Mouse (Mus musculus): Measurements from ENCODE around the gene Sf3a2. TPM values are rescaled to one million over a fixed set of nuclear protein-coding genes. Genes with fewer than 3 reads are reported as not detected.

The Sf3a2 gene
- polyA plus RNA-seq, 1 experiment from 2014 or later: 63.3 TPM

- no peak for ATAC-seq (ENCODE audit: low read depth)
- no peaks in the 10 kb centered on the region for H3K27me3 ChIP-seq (ENCODE audit: control insufficient read depth, insufficient read depth, low read length)
- no peaks in the 10 kb centered on the region for H3K36me3 ChIP-seq (ENCODE audit: control insufficient read depth, insufficient read depth, low read length)
- H3K4me3 ChIP-seq (ENCODE audit: low read depth, low read length): no peak overlapping the region
- H3K27ac ChIP-seq (ENCODE audit: low read depth, low read length): no peak overlapping the region
- no peak overlapping the region for H3K9ac ChIP-seq (replicated peaks; ENCODE audit: low read depth, low read length)
- WGBS: 75% methylated on average over 4 of the region's 4 CpGs
- H3K4me1 ChIP-seq (ENCODE audit: control insufficient read depth, insufficient read depth, low read length): peaks cover 31% of the 10 kb centered on the region
- peak overlapping the region; percentile 0; the same call in 1 of the 2 replicates for H3K4me2 ChIP-seq (ENCODE audit: low read depth, low read length)
- H3K9me3 ChIP-seq (ENCODE audit: control insufficient read depth, low read length): no peaks in the 10 kb centered on the region
Measured at GRCm38 (mm10) chr10:80756967-80757366, 41.0 kb upstream of the Sf3a2 start.

- no peaks in the 10 kb centered on the region for H3K9me3 ChIP-seq (ENCODE audit: control insufficient read depth, low read length)
- no peak overlapping the region; the same call in 1 of the 2 replicates for H3K27ac ChIP-seq (ENCODE audit: low read depth, low read length)
- no peaks in the 10 kb centered on the region for H3K27me3 ChIP-seq (ENCODE audit: control insufficient read depth, insufficient read depth, low read length)
- no peak for ATAC-seq (ENCODE audit: low read depth)
- no peaks in the 10 kb centered on the region for H3K36me3 ChIP-seq (ENCODE audit: control insufficient read depth, insufficient read depth, low read length)
- H3K4me3 ChIP-seq (ENCODE audit: low read depth, low read length): no peak overlapping the region
- H3K4me1 ChIP-seq (ENCODE audit: control insufficient read depth, insufficient read depth, low read length): peaks cover 31% of the 10 kb centered on the region
- H3K4me2 ChIP-seq (ENCODE audit: low read depth, low read length): peak overlapping the region; percentile 0; the same call in 1 of the 2 replicates
- no peak overlapping the region for H3K9ac ChIP-seq (replicated peaks; ENCODE audit: low read depth, low read length)
- 43% methylated on average over 5 of the region's 5 CpGs for WGBS
Measured at GRCm38 (mm10) chr10:80757717-80758116, 40.3 kb upstream of the Sf3a2 start.

- no peaks in the 10 kb centered on the region for H3K27me3 ChIP-seq (ENCODE audit: control insufficient read depth, insufficient read depth, low read length)
- ATAC-seq (ENCODE audit: low read depth): no peak
- H3K9me3 ChIP-seq (ENCODE audit: control insufficient read depth, low read length): no peaks in the 10 kb centered on the region
- no peaks in the 10 kb centered on the region for H3K36me3 ChIP-seq (ENCODE audit: control insufficient read depth, insufficient read depth, low read length)
- no peak overlapping the region for H3K4me2 ChIP-seq (ENCODE audit: low read depth, low read length)
- H3K27ac ChIP-seq (ENCODE audit: low read depth, low read length): no peak overlapping the region
- H3K9ac ChIP-seq (replicated peaks; ENCODE audit: low read depth, low read length): no peak overlapping the region
- H3K4me1 ChIP-seq (ENCODE audit: control insufficient read depth, insufficient read depth, low read length): peaks cover 31% of the 10 kb centered on the region
- H3K4me3 ChIP-seq (ENCODE audit: low read depth, low read length): no peak overlapping the region
- WGBS: 89% methylated on average over 7 of the region's 7 CpGs
Measured at GRCm38 (mm10) chr10:80758651-80759050, 39.3 kb upstream of the Sf3a2 start.

GRCm38 (mm10) chr10:80760596-80761524 is 37.1 kb upstream of the Sf3a2 start:
- H3K4me3 ChIP-seq (ENCODE audit: low read depth, low read length): no peak overlapping the region
- 92% methylated on average over 4 of the region's 4 CpGs for WGBS
- H3K27ac ChIP-seq (ENCODE audit: low read depth, low read length): no peak overlapping the region
- peaks cover 27% of the 10 kb centered on the region for H3K4me1 ChIP-seq (ENCODE audit: control insufficient read depth, insufficient read depth, low read length)
- ATAC-seq (ENCODE audit: low read depth): no peak
- H3K4me2 ChIP-seq (ENCODE audit: low read depth, low read length): no peak overlapping the region
- H3K9ac ChIP-seq (replicated peaks; ENCODE audit: low read depth, low read length): 0 out of 2 replicates have a peak overlapping the region, but pooled peaks have one; percentile 4
- H3K36me3 ChIP-seq (ENCODE audit: control insufficient read depth, insufficient read depth, low read length): peaks cover 2% of the 10 kb centered on the region; the same call in 1 of the 2 replicates
- no peaks in the 10 kb centered on the region for H3K27me3 ChIP-seq (ENCODE audit: control insufficient read depth, insufficient read depth, low read length)
- no peaks in the 10 kb centered on the region for H3K9me3 ChIP-seq (ENCODE audit: control insufficient read depth, low read length)

GRCm38 (mm10) chr10:80761821-80762220 is 36.2 kb upstream of the Sf3a2 start:
- no peak overlapping the region for H3K4me3 ChIP-seq (ENCODE audit: low read depth, low read length)
- WGBS: 66% methylated on average over 3 of the region's 3 CpGs
- no peak overlapping the region for H3K9ac ChIP-seq (replicated peaks; ENCODE audit: low read depth, low read length)
- H3K27ac ChIP-seq (ENCODE audit: low read depth, low read length): no peak overlapping the region
- H3K9me3 ChIP-seq (ENCODE audit: control insufficient read depth, low read length): no peaks in the 10 kb centered on the region
- H3K27me3 ChIP-seq (ENCODE audit: control insufficient read depth, insufficient read depth, low read length): no peaks in the 10 kb centered on the region
- H3K36me3 ChIP-seq (ENCODE audit: control insufficient read depth, insufficient read depth, low read length): peaks cover 12% of the 10 kb centered on the region
- ATAC-seq (ENCODE audit: low read depth): no peak
- H3K4me1 ChIP-seq (ENCODE audit: control insufficient read depth, insufficient read depth, low read length): peaks cover 19% of the 10 kb centered on the region
- H3K4me2 ChIP-seq (ENCODE audit: low read depth, low read length): no peak overlapping the region

- Histone ChIP-seq H3K4me3 (ENCODE audit: low read depth, low read length) (no peak overlapping the region), H3K4me2 (ENCODE audit: low read depth, low read length) (no peak overlapping the region), H3K36me3 (ENCODE audit: control insufficient read depth, insufficient read depth, low read length) (peaks cover 25% of the 10 kb centered on the region), H3K9me3 (ENCODE audit: control insufficient read depth, low read length) (no peaks in the 10 kb centered on the region), H3K27ac (ENCODE audit: low read depth, low read length) (no peak overlapping the region), H3K9ac (replicated peaks; ENCODE audit: low read depth, low read length) (no peak overlapping the region), H3K4me1 (ENCODE audit: control insufficient read depth, insufficient read depth, low read length) (peaks cover 3% of the 10 kb centered on the region; the same call in 1 of the 2 replicates), H3K27me3 (ENCODE audit: control insufficient read depth, insufficient read depth, low read length) (no peaks in the 10 kb centered on the region)
- no peak for ATAC-seq (ENCODE audit: low read depth)
- 96% methylated on average over 2 of the region's 2 CpGs for WGBS
Measured at GRCm38 (mm10) chr10:80763502-80763901, 34.5 kb upstream of the Sf3a2 start.

- no peak overlapping the region for H3K9ac ChIP-seq (replicated peaks; ENCODE audit: low read depth, low read length)
Measured at GRCm38 (mm10) chr10:80765746-80766145, 32.3 kb upstream of the Sf3a2 start.

GRCm38 (mm10) chr10:80766161-80766815 is 31.7 kb upstream of the Sf3a2 start:
- H3K9me3 ChIP-seq (ENCODE audit: control insufficient read depth, low read length): no peaks in the 10 kb centered on the region
- 91% methylated on average over 10 of the region's 10 CpGs for WGBS
- no peak overlapping the region for H3K4me3 ChIP-seq (ENCODE audit: low read depth, low read length)
- no peaks in the 10 kb centered on the region for H3K27me3 ChIP-seq (ENCODE audit: control insufficient read depth, insufficient read depth, low read length)
- H3K27ac ChIP-seq (ENCODE audit: low read depth, low read length): no peak overlapping the region
- no peaks in the 10 kb centered on the region for H3K4me1 ChIP-seq (ENCODE audit: control insufficient read depth, insufficient read depth, low read length)
- no peak overlapping the region for H3K9ac ChIP-seq (replicated peaks; ENCODE audit: low read depth, low read length)
- peaks cover 36% of the 10 kb centered on the region for H3K36me3 ChIP-seq (ENCODE audit: control insufficient read depth, insufficient read depth, low read length)
- no peak overlapping the region for H3K4me2 ChIP-seq (ENCODE audit: low read depth, low read length)
- ATAC-seq (ENCODE audit: low read depth): no peak

More at GRCm38 (mm10) chr10:80765746-80766145, 32.3 kb upstream of the Sf3a2 start:
- H3K27ac ChIP-seq (ENCODE audit: low read depth, low read length): no peak overlapping the region
- WGBS: 95% methylated on average over 2 of the region's 2 CpGs
- no peak for ATAC-seq (ENCODE audit: low read depth)
- H3K4me2 ChIP-seq (ENCODE audit: low read depth, low read length): no peak overlapping the region
- no peaks in the 10 kb centered on the region for H3K9me3 ChIP-seq (ENCODE audit: control insufficient read depth, low read length)
- H3K36me3 ChIP-seq (ENCODE audit: control insufficient read depth, insufficient read depth, low read length): peaks cover 36% of the 10 kb centered on the region
- no peak overlapping the region for H3K4me3 ChIP-seq (ENCODE audit: low read depth, low read length)
- H3K27me3 ChIP-seq (ENCODE audit: control insufficient read depth, insufficient read depth, low read length): no peaks in the 10 kb centered on the region
- H3K4me1 ChIP-seq (ENCODE audit: control insufficient read depth, insufficient read depth, low read length): peaks cover 2% of the 10 kb centered on the region; the same call in 1 of the 2 replicates

GRCm38 (mm10) chr10:80768365-80768764 is 29.6 kb upstream of the Sf3a2 start:
- H3K36me3 ChIP-seq (ENCODE audit: control insufficient read depth, insufficient read depth, low read length): peaks cover 57% of the 10 kb centered on the region
- no peak overlapping the region for H3K9ac ChIP-seq (replicated peaks; ENCODE audit: low read depth, low read length)
- H3K4me1 ChIP-seq (ENCODE audit: control insufficient read depth, insufficient read depth, low read length): no peaks in the 10 kb centered on the region
- no peak for ATAC-seq (ENCODE audit: low read depth)
- H3K4me2 ChIP-seq (ENCODE audit: low read depth, low read length): no peak overlapping the region
- no peak overlapping the region for H3K4me3 ChIP-seq (ENCODE audit: low read depth, low read length)
- no peaks in the 10 kb centered on the region for H3K27me3 ChIP-seq (ENCODE audit: control insufficient read depth, insufficient read depth, low read length)
- WGBS: 94% methylated on average over 6 of the region's 6 CpGs
- H3K9me3 ChIP-seq (ENCODE audit: control insufficient read depth, low read length): no peaks in the 10 kb centered on the region
- H3K27ac ChIP-seq (ENCODE audit: low read depth, low read length): no peak overlapping the region

All from neural tube, embryonic 14.5 days (tissue).